Mouse (Mus musculus): ENCODE data around the gene Zer1.

- TF ChIP-seq CTCF (IDR thresholded peaks at IDR 0.05; ENCODE audit: extremely low read depth, insufficient read length, insufficient replicate concordance, low read depth, low read length) = no peak
- TF ChIP-seq POLR2A (IDR thresholded peaks at IDR 0.05; ENCODE audit: low read depth, low read length) = no peak
These were observed 4.1 kb downstream of the Zer1 start for GRCm38 (mm10) chr2:30120269-30120668.
